Mouse (Mus musculus): ENCODE data around the gene Aqr. TPM values are rescaled to one million over a fixed set of nuclear protein-coding genes. Genes with fewer than 3 reads are reported as not detected.

The Aqr gene
- polyA plus RNA-seq, 1 experiment, result 15.2 TPM

DNA sequence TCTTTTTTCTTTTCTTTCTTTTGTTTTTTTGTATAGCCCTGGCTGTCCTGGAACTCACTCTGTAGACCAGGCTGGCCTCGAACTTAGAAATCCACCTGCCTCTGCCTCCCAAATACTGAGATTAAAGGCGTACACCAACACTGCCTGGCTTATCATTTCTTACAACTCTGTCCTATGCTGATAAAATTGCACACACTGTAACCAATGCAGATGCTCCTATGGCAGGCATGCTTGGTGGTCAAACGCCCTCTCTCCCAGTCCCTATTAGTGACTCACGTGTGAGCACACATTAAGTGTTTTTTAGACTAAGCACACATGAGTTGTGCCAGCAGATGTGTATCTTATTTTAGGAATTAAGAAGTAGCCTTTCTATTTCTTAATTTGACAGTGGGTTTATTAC is 53.5 kb downstream of the Aqr start:
- Histone ChIP-seq H3K27me3 (ENCODE audit: control insufficient read depth, insufficient read depth, insufficient read length) (no peaks in the 10 kb centered on the region), H3K79me2 (ENCODE audit: control insufficient read depth, insufficient read depth) (no peaks in the 10 kb centered on the region), H3K79me3 (ENCODE audit: low read depth) (no peaks in the 10 kb centered on the region), H3K4me3 (ENCODE audit: insufficient read depth, poor library complexity, severe bottlenecking) (no peak overlapping the region), H3K36me3 (ENCODE audit: control insufficient read depth, insufficient read depth) (peaks cover 63% of the 10 kb centered on the region), H3ac (ENCODE audit: control insufficient read depth, insufficient read length, low read depth) (no peak overlapping the region)
- TF ChIP-seq USF1 (IDR thresholded peaks at IDR 0.05; ENCODE audit: low read depth) (no peak), MYOD1 (IDR thresholded peaks at IDR 0.05; ENCODE audit: control insufficient read depth, insufficient read length, low read depth) (no peak), CTCF (IDR thresholded peaks at IDR 0.05; ENCODE audit: control insufficient read depth, insufficient read depth, insufficient read length) (no peak), MAX (IDR thresholded peaks at IDR 0.05) (no peak), MYOG (IDR thresholded peaks at IDR 0.05; ENCODE audit: control insufficient read depth, extremely low read depth, insufficient read length) (no peak)

DNA sequence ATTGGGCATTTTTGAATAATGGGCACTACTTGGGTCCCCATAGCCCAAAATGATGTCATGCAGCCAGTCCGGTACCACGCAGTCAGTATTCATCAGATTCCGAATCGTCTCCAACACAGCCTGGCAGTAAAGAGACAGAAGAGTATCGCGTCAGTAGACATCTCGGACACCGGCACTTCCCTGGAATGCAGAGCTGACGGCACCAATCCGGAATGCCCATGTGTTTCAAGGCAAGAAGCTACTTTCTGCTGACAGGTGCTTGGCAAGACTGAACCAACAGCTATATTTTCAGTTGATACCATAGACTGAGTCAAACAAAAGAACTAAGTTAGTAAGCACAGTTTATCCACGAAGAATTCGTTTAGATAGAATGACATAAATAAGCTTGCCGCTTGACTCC is 56.2 kb downstream of the Aqr start:
- Histone ChIP-seq H3K79me2 (ENCODE audit: control insufficient read depth, insufficient read depth) (no peaks in the 10 kb centered on the region), H3K79me3 (ENCODE audit: low read depth) (no peaks in the 10 kb centered on the region), H3K4me3 (ENCODE audit: insufficient read depth, poor library complexity, severe bottlenecking) (no peak overlapping the region), H3K36me3 (ENCODE audit: control insufficient read depth, insufficient read depth) (peaks cover 74% of the 10 kb centered on the region), H3ac (ENCODE audit: control insufficient read depth, insufficient read length, low read depth) (no peak overlapping the region), H3K27me3 (ENCODE audit: control insufficient read depth, insufficient read depth, insufficient read length) (no peaks in the 10 kb centered on the region)
- TF ChIP-seq USF1 (IDR thresholded peaks at IDR 0.05; ENCODE audit: low read depth) (no peak), CTCF (IDR thresholded peaks at IDR 0.05; ENCODE audit: control insufficient read depth, insufficient read depth, insufficient read length) (no peak), MYOG (IDR thresholded peaks at IDR 0.05; ENCODE audit: control insufficient read depth, extremely low read depth, insufficient read length) (no peak), CEBPB (IDR thresholded peaks at IDR 0.05; ENCODE audit: low read depth) (no peak), FOSL1 (IDR thresholded peaks at IDR 0.05; ENCODE audit: insufficient read depth, low read length, poor library complexity, severe bottlenecking) (no peak), MYOD1 (IDR thresholded peaks at IDR 0.05; ENCODE audit: control insufficient read depth, insufficient read length, low read depth) (no peak), MAX (IDR thresholded peaks at IDR 0.05) (no peak)

DNA sequence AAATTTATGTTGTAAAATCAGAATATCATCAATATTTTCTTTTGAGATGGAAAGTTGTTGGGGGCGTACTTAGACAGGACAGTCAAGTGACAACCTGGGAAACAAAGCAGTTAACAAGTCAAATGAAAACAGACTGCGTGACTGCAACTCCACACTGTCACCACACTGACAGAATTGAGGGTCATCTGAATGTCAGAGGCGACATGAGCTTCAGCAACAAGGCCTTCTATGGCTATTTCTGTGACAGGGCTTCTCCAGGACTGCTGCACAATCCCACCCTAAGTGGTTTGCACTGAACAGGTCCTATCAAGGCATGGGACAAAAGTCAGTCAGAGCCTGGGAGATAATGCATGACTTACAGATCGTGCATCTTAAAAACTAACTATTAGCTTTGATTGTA is 63.5 kb downstream of the Aqr start:
- no peak overlapping the region for H3ac ChIP-seq (ENCODE audit: control insufficient read depth, insufficient read length, low read depth)
- H3K27me3 ChIP-seq (ENCODE audit: control insufficient read depth, insufficient read depth, insufficient read length), result no peaks in the 10 kb centered on the region
- TF ChIP-seq MYOG (IDR thresholded peaks at IDR 0.05; ENCODE audit: control insufficient read depth, extremely low read depth, insufficient read length) (no peak), CTCF (IDR thresholded peaks at IDR 0.05; ENCODE audit: control insufficient read depth, insufficient read depth, insufficient read length) (no peak)
- no peak overlapping the region for H3K4me3 ChIP-seq (ENCODE audit: insufficient read depth, poor library complexity, severe bottlenecking)
- no peaks in the 10 kb centered on the region for H3K79me2 ChIP-seq (ENCODE audit: control insufficient read depth, insufficient read depth)
- H3K79me3 ChIP-seq (ENCODE audit: low read depth), result no peaks in the 10 kb centered on the region
- H3K36me3 ChIP-seq (ENCODE audit: control insufficient read depth, insufficient read depth), result peaks cover 73% of the 10 kb centered on the region

DNA sequence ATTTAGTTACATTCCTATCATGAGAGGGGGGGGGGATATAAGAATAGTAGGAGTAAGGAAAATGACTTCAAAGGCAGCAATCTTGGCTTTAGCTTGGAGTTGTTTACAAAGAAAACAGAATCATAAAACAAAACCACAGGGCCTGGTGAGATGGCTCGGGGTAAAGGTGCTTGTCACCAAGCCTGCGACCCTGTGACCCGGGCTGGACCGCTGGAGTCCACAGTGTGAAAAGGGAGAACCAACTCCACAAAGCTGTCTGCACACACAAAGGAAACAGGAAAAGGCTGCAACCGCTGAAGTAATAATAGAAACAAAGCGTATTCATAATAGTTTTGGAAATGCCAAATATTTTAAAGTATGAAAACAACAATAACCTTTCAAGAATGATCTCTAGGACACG is 67.4 kb downstream of the Aqr start:
- no peak overlapping the region for H3ac ChIP-seq (ENCODE audit: control insufficient read depth, insufficient read length, low read depth)
- TF ChIP-seq MAX (IDR thresholded peaks at IDR 0.05) (no peak), MYOG (IDR thresholded peaks at IDR 0.05; ENCODE audit: control insufficient read depth, extremely low read depth, insufficient read length) (no peak), FOSL1 (IDR thresholded peaks at IDR 0.05; ENCODE audit: insufficient read depth, low read length, poor library complexity, severe bottlenecking) (no peak), CEBPB (IDR thresholded peaks at IDR 0.05; ENCODE audit: low read depth) (no peak), MYOD1 (IDR thresholded peaks at IDR 0.05; ENCODE audit: control insufficient read depth, insufficient read length, low read depth) (no peak), CTCF (IDR thresholded peaks at IDR 0.05; ENCODE audit: control insufficient read depth, insufficient read depth, insufficient read length) (no peak), USF1 (IDR thresholded peaks at IDR 0.05; ENCODE audit: low read depth) (no peak)
- no peaks in the 10 kb centered on the region for H3K79me3 ChIP-seq (ENCODE audit: low read depth)
- H3K79me2 ChIP-seq (ENCODE audit: control insufficient read depth, insufficient read depth), result no peaks in the 10 kb centered on the region
- H3K4me3 ChIP-seq (ENCODE audit: insufficient read depth, poor library complexity, severe bottlenecking), result no peak overlapping the region
- H3K27me3 ChIP-seq (ENCODE audit: control insufficient read depth, insufficient read depth, insufficient read length), result no peaks in the 10 kb centered on the region
- H3K36me3 ChIP-seq (ENCODE audit: control insufficient read depth, insufficient read depth), result peaks cover 72% of the 10 kb centered on the region

DNA sequence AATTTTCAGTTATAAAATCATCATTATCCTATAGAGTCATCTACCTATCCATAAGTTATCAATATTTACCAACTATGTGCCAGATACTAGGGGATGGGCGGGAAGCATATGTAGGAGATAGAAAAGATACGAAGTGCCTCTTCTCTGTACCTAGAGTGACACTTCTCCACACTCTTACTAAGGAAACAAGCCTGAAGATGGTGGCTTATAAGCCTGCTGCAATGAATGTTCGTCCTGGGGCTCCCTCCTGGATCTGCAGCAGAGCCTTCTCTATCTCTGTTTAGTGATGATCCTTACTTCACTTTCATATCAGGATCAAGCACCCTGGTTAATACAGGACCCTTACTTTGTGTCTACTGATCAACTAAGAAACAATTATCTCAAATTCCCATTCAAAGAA is 69.2 kb downstream of the Aqr start:
- TF ChIP-seq USF1 (IDR thresholded peaks at IDR 0.05; ENCODE audit: low read depth) (no peak), CEBPB (IDR thresholded peaks at IDR 0.05; ENCODE audit: low read depth) (no peak), FOSL1 (IDR thresholded peaks at IDR 0.05; ENCODE audit: insufficient read depth, low read length, poor library complexity, severe bottlenecking) (no peak), MYOD1 (IDR thresholded peaks at IDR 0.05; ENCODE audit: control insufficient read depth, insufficient read length, low read depth) (no peak), CTCF (IDR thresholded peaks at IDR 0.05; ENCODE audit: control insufficient read depth, insufficient read depth, insufficient read length) (no peak), MYOG (IDR thresholded peaks at IDR 0.05; ENCODE audit: control insufficient read depth, extremely low read depth, insufficient read length) (no peak), MAX (IDR thresholded peaks at IDR 0.05) (no peak)
- Histone ChIP-seq H3ac (ENCODE audit: control insufficient read depth, insufficient read length, low read depth) (no peak overlapping the region), H3K27me3 (ENCODE audit: control insufficient read depth, insufficient read depth, insufficient read length) (no peaks in the 10 kb centered on the region), H3K79me2 (ENCODE audit: control insufficient read depth, insufficient read depth) (no peaks in the 10 kb centered on the region), H3K36me3 (ENCODE audit: control insufficient read depth, insufficient read depth) (peaks cover 82% of the 10 kb centered on the region), H3K4me3 (ENCODE audit: insufficient read depth, poor library complexity, severe bottlenecking) (no peak overlapping the region), H3K79me3 (ENCODE audit: low read depth) (no peaks in the 10 kb centered on the region)

DNA sequence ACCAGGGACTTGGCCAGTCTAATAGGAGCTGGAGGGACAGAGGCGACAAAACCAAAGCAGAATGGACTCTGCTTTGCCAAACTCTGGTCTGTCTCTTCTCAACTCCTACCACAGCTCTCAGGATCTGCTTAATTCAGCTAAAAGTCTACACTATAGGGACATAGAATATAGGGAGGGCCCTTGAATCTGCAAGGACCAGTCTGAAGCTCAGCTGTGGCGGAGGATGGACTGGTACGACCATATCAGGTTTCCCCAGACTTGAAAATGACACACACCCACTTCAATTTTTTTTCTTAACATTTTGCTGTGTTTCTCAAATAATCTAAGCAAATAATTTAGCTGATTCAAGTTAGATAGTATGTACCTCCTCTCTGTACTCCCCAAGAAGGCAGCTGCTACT is 69.6 kb downstream of the Aqr start:
- Histone ChIP-seq H3K4me3 (ENCODE audit: insufficient read depth, poor library complexity, severe bottlenecking) (no peak overlapping the region), H3K27me3 (ENCODE audit: control insufficient read depth, insufficient read depth, insufficient read length) (no peaks in the 10 kb centered on the region), H3ac (ENCODE audit: control insufficient read depth, insufficient read length, low read depth) (no peak overlapping the region), H3K79me3 (ENCODE audit: low read depth) (no peaks in the 10 kb centered on the region), H3K36me3 (ENCODE audit: control insufficient read depth, insufficient read depth) (peaks cover 84% of the 10 kb centered on the region), H3K79me2 (ENCODE audit: control insufficient read depth, insufficient read depth) (no peaks in the 10 kb centered on the region)
- TF ChIP-seq FOSL1 (IDR thresholded peaks at IDR 0.05; ENCODE audit: insufficient read depth, low read length, poor library complexity, severe bottlenecking) (no peak), USF1 (IDR thresholded peaks at IDR 0.05; ENCODE audit: low read depth) (no peak), CEBPB (IDR thresholded peaks at IDR 0.05; ENCODE audit: low read depth) (no peak), CTCF (IDR thresholded peaks at IDR 0.05; ENCODE audit: control insufficient read depth, insufficient read depth, insufficient read length) (no peak), MYOG (IDR thresholded peaks at IDR 0.05; ENCODE audit: control insufficient read depth, extremely low read depth, insufficient read length) (no peak), MAX (IDR thresholded peaks at IDR 0.05) (no peak), MYOD1 (IDR thresholded peaks at IDR 0.05; ENCODE audit: control insufficient read depth, insufficient read length, low read depth) (no peak)

All from C2C12 (cell line).